Mouse (Mus musculus) embryonic facial prominence, embryonic 15.5 days (tissue): ENCODE measurements around the gene Gm14214. TPM values are rescaled to one million over a fixed set of nuclear protein-coding genes. Genes with fewer than 3 reads are reported as not detected.

Experiments used
- ATAC-seq: fragments of 200-750 bp; cut with Nextera tagmentation; 2 replicates; pipeline ENCODE4 v1.8.0; 2017; ENCODE audit warnings: low read depth, moderate TSS enrichment; ENCODE audit not compliant: insufficient number of reproducible peaks, low FRiP score, low TSS enrichment
- H3K27ac ChIP-seq: fragments of 300-500 bp; sonication (generic); replicated peaks from 2 replicates; pipeline ENCODE4 v1.5.1; 2015; ENCODE audit warnings: mild to moderate bottlenecking, inconsistent platforms
- H3K27me3 ChIP-seq: fragments of 300-500 bp; sonication (generic); 2 replicates; pipeline ENCODE4 v1.6.1; 2015; ENCODE audit warnings: inconsistent platforms
- H3K36me3 ChIP-seq: fragments of 300-500 bp; sonication (generic); 2 replicates; pipeline ENCODE4 v1.6.1; 2015; ENCODE audit warnings: mild to moderate bottlenecking, inconsistent platforms
- H3K4me1 ChIP-seq: fragments of 300-500 bp; sonication (generic); 2 replicates; pipeline ENCODE4 v1.6.1; 2015; ENCODE audit warnings: inconsistent platforms
- H3K4me2 ChIP-seq: fragments of 300-500 bp; sonication (generic); replicated peaks from 2 replicates; pipeline ENCODE4 v1.6.1; 2015; ENCODE audit warnings: mild to moderate bottlenecking, inconsistent platforms
- H3K4me3 ChIP-seq: fragments of 300-500 bp; sonication (generic); replicated peaks from 2 replicates; pipeline ENCODE4 v1.5.1; 2015; ENCODE audit warnings: mild to moderate bottlenecking, inconsistent platforms
- H3K9ac ChIP-seq: fragments of 300-500 bp; sonication (generic); 2 replicates; pipeline ENCODE4 v1.6.1; 2015; ENCODE audit warnings: inconsistent platforms
- H3K9me3 ChIP-seq: fragments of 300-500 bp; sonication (generic); replicated peaks from 2 replicates; pipeline ENCODE4 v1.6.1; 2016; ENCODE audit warnings: inconsistent platforms
- WGBS: fragments of 180-500 bp; shearing (Covaris S2); methylation state at CpG from one replicate; pipeline ENCODE4 v1.1.7; 2015; 5-methylcytosine and 5-hydroxymethylcytosine counted together
- polyA plus RNA-seq: library from polyadenylated mRNA; unstranded; fragments of >200 nt; fragmentation: Nextera tagmentation; extraction: Ambion mirVana; gene quantifications from 2 replicates; pipeline ENCODE4 v1.2.1, GENCODE M21; 2015

Gm14214 gene
- polyA plus RNA-seq, 1 experiment from 2014 or later = not detected

DNA sequence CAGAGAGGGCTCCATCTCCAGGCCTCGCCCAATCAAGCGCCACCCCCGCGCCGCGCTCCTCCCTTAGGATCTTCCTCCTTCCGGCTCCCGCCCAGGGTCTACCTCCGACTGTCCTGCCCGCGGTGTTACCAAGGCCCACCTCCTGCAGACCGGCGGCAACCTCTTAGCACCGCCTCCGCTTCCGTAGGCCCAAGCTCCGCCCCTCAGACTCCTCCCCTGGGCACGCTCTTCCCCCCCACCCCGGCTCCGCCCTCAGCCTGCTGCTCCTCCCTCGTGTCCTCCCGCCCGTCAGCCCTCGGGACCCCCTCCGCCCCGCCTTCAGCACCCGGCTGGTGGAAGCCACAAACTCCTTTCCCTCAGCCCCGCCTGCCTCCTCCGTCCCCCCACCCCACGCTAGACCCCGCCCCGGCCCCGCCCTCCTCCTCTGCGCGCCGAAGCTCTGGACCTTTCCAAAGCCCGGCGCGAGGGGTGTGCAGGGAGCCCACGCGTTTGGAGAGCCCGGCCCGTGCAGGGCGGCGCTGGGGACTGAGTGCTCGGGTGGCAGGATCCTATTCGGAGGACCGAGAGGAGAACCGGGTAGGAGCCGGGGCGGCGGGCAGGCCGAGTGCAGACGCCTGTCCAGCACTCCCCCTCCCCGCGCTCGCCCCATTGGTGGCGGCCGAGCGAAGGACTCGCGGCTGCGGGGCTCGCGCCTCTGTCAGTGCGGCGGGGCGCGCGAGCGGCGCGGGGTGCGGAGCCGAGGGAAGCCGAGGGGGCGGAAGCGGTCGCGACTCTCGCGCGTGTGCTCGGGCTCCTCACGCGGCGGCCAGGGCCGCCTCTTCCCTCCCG, 21.0 kb upstream of the Gm14214 start, which contains the start of the genes Raly and a:
Gene Raly (plus strand): TSS at position 441 of the 828 bp plus-strand sequence.
Gene a (plus strand): TSS at position 747 of the 828 bp plus-strand sequence.
- under 1% methylated on average over 88 of the region's 89 CpGs for WGBS
- peak within 1 kb of the TSS; percentile 65 for H3K4me2 ChIP-seq
- H3K36me3 ChIP-seq = no peaks in the 10 kb centered on the region
- peak; percentile 97 for ATAC-seq
- peak within 1 kb of the TSS; percentile 99 for H3K27ac ChIP-seq
- H3K4me3 ChIP-seq = peak within 1 kb of the TSS; percentile 100
- no peaks in the 10 kb centered on the region for H3K27me3 ChIP-seq
- no peaks in the 10 kb centered on the region for H3K9me3 ChIP-seq
- H3K9ac ChIP-seq = peak within 1 kb of the TSS; percentile 98
- H3K4me1 ChIP-seq = peaks cover 34% of the 10 kb centered on the region

DNA sequence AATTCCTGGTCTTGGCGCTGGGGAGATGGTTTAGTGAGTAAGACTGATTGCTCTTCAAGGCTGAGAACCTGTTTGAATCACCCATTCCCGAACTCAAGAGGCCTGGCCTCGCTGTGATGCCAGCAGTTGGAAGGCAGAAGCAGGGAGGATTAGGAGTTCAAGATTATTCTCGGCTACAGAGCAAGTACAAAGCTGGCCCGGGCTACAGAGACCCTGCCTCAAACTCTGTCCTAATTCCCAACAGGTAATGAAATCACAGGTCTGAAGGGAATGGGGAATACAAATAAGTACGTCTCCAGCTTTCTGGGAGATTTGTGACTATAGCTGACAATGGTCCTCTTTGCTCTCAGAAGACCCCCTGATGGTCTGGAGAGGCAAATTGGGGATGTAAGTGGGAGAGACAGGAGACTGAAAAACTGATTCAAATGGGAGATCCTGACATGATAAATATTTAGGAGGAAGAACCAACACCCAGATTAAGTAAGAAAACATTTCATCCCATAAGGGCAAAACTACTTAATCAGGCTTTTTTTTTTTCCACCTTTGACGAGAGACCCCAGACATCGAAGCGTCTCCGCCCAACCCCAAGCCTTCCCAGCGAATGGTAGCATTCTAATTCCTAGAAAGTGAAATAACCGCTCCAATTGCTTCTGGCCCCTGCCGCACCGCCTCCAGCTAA, 20.3 kb upstream of the Gm14214 start:
- Histone ChIP-seq H3K4me3 (peak overlapping the region; percentile 100), H3K9me3 (no peaks in the 10 kb centered on the region), H3K27me3 (no peaks in the 10 kb centered on the region), H3K4me2 (peak overlapping the region; percentile 46), H3K36me3 (no peaks in the 10 kb centered on the region), H3K4me1 (peaks cover 36% of the 10 kb centered on the region), H3K27ac (peak overlapping the region; percentile 60), H3K9ac (no peak overlapping the region)
- ATAC-seq = no peak
- 7% methylated on average over 14 of the region's 14 CpGs for WGBS

DNA sequence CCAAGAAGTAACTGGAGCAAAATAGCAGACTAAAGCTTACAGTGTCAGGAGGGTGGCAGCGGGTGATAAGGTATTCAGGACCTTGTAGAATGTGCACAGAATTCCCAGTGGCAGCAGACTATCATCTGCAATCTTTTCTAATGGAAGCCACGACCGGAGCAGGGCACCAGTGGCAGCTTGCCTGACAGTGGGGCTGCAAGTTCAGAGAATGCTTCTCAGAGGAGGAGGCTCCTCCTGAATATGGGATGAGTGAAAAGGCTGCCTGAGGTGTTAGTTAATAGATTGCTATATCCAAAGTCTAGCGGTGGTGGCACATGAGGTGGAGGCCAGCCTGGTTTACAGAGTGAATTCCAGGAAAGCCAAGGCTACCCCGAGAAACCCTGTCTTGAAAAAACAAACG, 19.6 kb upstream of the Gm14214 start:
- 0 out of 2 replicates have a peak overlapping the region, but pooled peaks have one; percentile 60 for H3K27ac ChIP-seq
- no peak overlapping the region for H3K9ac ChIP-seq
- no peaks in the 10 kb centered on the region for H3K36me3 ChIP-seq
- H3K9me3 ChIP-seq = no peaks in the 10 kb centered on the region
- no peak for ATAC-seq
- no peaks in the 10 kb centered on the region for H3K27me3 ChIP-seq
- peaks cover 31% of the 10 kb centered on the region for H3K4me1 ChIP-seq
- no peak overlapping the region for H3K4me2 ChIP-seq
- WGBS = 67% methylated on average over 6 of the region's 6 CpGs
- H3K4me3 ChIP-seq = no peak overlapping the region

DNA sequence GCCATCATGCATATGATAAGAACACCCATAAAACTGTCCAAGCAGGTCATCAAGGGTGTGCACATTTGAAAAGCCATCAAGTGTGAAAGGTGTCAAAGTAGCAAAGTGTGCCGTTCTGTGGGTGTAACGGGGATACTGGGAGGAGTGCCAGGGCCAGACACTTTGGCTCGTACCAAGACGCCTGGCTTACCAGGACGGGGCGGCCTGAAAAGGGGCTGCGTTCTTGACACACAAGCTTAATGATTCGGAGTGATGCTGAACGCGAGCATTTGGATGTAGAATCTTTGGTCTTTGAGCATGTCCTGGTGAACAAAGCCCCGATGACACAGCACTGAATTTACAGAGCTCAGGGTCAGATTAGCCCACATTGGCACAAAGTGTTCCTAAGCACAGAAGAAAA, 16.9 kb upstream of the Gm14214 start:
- no peaks in the 10 kb centered on the region for H3K36me3 ChIP-seq
- no peak overlapping the region for H3K4me3 ChIP-seq
- WGBS = 82% methylated on average over 11 of the region's 11 CpGs
- H3K27me3 ChIP-seq = no peaks in the 10 kb centered on the region
- no peak overlapping the region for H3K4me2 ChIP-seq
- no peak overlapping the region for H3K27ac ChIP-seq
- H3K9me3 ChIP-seq = no peaks in the 10 kb centered on the region
- H3K4me1 ChIP-seq = peaks cover 14% of the 10 kb centered on the region
- ATAC-seq = no peak
- H3K9ac ChIP-seq = no peak overlapping the region

DNA sequence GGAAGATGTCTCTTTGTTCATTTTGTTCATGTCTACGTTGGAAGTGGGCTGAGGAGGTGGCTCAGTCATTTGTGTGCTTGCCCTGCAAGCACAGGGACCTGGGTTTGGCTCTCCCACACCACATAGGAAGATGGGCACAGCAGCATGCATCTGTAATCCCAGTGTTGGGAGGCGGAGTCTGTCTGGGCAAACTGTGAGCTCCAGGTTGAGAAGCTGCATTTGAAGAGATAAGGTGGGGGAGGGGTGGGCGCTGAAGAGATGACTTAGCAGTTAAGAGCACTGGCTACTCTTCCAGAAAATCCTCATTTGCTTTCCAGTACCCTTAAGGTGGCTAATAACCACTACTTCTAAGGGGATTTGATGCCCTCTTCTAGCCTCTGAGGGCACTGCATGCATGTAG, 16.4 kb upstream of the Gm14214 start:
- WGBS = 53% methylated on average over 3 of the region's 3 CpGs
- no peaks in the 10 kb centered on the region for H3K9me3 ChIP-seq
- H3K27ac ChIP-seq = no peak overlapping the region
- H3K4me3 ChIP-seq = no peak overlapping the region
- H3K9ac ChIP-seq = no peak overlapping the region
- H3K27me3 ChIP-seq = no peaks in the 10 kb centered on the region
- peaks cover 14% of the 10 kb centered on the region for H3K4me1 ChIP-seq
- no peaks in the 10 kb centered on the region for H3K36me3 ChIP-seq
- no peak overlapping the region for H3K4me2 ChIP-seq
- no peak for ATAC-seq

DNA sequence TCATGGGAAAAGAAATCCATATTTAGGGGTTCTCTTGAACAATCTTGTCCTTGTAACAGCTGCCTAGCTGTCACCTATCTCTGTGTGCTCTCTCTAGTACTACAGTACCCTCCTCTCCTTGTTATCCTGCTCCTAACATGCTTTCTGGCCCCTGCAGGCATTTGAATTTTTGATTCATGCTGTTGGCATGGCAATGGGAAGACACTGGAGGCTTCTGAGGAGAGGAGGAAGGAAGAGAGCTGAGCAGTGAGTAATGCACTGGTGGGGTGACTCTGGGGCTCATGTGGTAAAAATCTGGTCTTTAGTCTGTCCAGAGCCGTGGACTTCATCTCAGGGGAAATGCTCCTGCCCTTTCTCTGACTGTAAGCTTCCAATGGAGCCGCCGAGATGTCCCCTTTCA, 15.5 kb upstream of the Gm14214 start:
- Histone ChIP-seq H3K27ac (no peak overlapping the region), H3K9me3 (no peaks in the 10 kb centered on the region), H3K4me2 (no peak overlapping the region), H3K9ac (no peak overlapping the region), H3K36me3 (no peaks in the 10 kb centered on the region), H3K4me3 (no peak overlapping the region), H3K27me3 (no peaks in the 10 kb centered on the region), H3K4me1 (peaks cover 14% of the 10 kb centered on the region)
- WGBS = 39% methylated on average over 3 of the region's 3 CpGs
- ATAC-seq = no peak

DNA sequence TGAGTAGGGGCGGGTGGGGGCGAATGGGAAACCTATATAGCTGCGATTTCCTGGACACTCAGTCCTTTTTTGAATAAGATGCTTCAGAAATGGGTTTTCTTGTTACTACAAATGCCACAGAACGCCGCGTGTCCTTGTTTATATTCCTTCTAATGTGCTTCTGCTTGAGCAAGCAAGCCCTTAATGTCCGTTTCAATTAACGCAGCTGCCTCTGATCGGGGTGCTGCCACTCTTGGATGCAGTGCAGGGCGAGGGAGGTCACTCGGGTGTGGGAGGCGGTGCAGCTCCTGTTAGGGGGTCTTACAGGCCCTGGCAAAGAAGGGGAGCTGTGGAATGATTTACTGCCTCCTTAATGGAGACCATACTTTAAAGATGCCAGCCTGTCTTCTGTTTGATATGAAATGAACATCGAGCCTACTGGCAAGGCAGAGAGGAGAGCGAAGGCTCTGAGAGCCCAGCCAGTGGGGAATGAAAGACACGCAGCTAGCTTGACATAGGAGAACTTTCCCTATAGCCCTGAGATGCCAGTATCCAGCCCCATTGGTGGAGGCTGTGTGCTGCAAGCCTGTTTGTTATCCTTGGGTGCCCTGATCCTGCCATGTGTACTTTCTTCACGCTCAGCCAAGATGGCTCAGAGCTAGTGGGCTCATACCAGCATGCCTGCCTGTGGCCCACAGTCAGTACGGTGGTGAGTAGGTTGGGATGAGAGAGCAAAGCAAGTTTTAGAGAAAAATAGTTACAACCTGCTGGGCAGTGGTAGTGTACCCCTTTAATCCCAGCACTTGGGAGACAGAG, 13.2 kb upstream of the Gm14214 start:
- H3K9ac ChIP-seq = no peak overlapping the region
- no peaks in the 10 kb centered on the region for H3K36me3 ChIP-seq
- H3K9me3 ChIP-seq = no peaks in the 10 kb centered on the region
- 72% methylated on average over 17 of the region's 17 CpGs for WGBS
- H3K27me3 ChIP-seq = no peaks in the 10 kb centered on the region
- no peak overlapping the region for H3K4me2 ChIP-seq
- H3K27ac ChIP-seq = no peak overlapping the region
- no peak for ATAC-seq
- no peak overlapping the region for H3K4me3 ChIP-seq
- H3K4me1 ChIP-seq = peaks cover 9% of the 10 kb centered on the region

DNA sequence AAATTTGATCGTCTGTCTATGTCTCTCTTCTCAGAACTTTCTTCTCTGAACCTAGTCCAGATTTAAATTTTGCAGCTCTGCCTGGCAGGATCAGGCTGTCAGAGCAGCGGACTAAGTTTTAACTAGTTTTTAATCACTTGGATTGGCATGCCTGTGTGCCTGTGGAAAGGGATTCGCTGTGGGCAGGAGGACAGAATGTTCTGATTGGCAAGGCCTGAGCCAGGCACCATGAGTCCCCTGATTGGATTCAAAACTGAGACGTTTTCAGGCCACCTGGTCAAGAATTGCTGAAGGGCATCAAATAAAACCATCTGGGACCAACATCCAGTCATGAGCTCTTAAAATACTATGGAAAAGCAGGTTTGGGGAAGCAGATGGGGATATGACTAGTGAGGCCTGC, 12.5 kb upstream of the Gm14214 start:
- Histone ChIP-seq H3K4me1 (peaks cover 9% of the 10 kb centered on the region), H3K27me3 (no peaks in the 10 kb centered on the region), H3K9me3 (no peaks in the 10 kb centered on the region), H3K27ac (no peak overlapping the region), H3K9ac (no peak overlapping the region), H3K4me2 (no peak overlapping the region), H3K36me3 (no peaks in the 10 kb centered on the region), H3K4me3 (no peak overlapping the region)
- 43% methylated on average over 4 of the region's 4 CpGs for WGBS
- ATAC-seq = no peak

DNA sequence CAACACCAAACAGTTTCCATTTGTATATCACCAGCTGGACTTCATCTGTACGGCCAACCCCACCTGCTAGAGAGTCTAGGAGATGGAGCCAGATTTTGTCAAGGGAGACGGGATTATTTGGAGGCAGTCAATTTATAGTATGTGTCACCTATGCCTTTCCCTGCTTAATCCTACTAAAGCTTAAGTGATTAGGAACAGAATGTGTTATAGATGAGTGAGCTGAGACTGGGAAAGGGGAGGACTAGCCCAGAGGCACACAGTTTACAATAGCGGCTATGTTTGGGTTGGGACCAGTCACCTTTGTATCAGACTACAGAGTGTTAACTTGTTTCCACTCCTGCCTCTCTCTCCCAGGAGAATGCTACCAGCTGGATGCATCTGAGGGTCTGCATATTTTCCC, 9.8 kb upstream of the Gm14214 start:
- Histone ChIP-seq H3K36me3 (no peaks in the 10 kb centered on the region), H3K27ac (no peak overlapping the region), H3K4me2 (no peak overlapping the region), H3K9ac (no peak overlapping the region), H3K4me1 (peaks cover 3% of the 10 kb centered on the region; the same call in 1 of the 2 replicates), H3K27me3 (no peaks in the 10 kb centered on the region), H3K4me3 (no peak overlapping the region), H3K9me3 (no peaks in the 10 kb centered on the region)
- WGBS = 25% methylated on average over 3 of the region's 3 CpGs
- ATAC-seq = no peak

DNA sequence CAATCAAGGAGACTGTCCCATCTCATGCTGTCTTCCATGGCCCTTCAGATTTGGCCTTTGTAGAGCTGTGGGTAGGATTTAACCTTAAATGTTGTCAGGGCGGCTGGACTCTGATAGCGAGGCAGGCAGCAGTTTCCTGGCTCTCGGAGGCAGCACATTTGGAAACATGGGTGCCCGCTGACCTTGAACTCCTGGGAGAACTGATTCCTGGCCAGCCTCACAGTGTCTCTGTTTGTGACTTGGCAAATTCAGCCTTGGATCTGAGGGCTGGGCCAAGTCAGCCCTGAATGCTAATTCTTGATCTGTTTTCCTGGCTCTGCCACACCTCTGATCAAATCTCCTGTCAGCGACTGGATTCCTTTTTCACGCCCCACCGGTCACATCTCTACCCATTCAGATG, 6.7 kb upstream of the Gm14214 start:
- Histone ChIP-seq H3K4me3 (no peak overlapping the region), H3K9me3 (no peaks in the 10 kb centered on the region), H3K9ac (no peak overlapping the region), H3K4me2 (no peak overlapping the region), H3K27me3 (no peaks in the 10 kb centered on the region), H3K4me1 (no peaks in the 10 kb centered on the region; the same call in 1 of the 2 replicates), H3K36me3 (no peaks in the 10 kb centered on the region), H3K27ac (no peak overlapping the region)
- 73% methylated on average over 7 of the region's 7 CpGs for WGBS
- ATAC-seq = no peak

DNA sequence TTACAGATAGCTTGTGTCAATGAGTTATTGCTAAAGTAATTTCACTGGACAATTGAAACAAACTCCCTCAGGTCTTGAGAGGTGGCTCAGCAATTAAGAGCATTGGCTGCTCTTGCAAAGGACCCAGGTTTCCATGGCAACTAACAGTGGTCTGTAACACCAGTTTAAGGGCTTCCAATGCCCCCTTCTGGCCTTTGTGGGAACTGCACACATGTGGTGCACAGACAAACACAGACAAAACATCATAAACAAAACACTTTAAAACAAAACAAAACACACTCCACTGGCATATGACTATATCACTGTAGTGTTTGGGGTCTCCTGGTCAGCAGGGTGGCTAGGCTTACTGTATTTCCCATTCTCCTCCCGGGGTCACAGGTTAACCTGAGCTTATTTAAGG, 4.2 kb upstream of the Gm14214 start:
- WGBS = 80% methylated on average over 1 of the region's 1 CpGs
- Histone ChIP-seq H3K27me3 (no peaks in the 10 kb centered on the region), H3K9me3 (no peaks in the 10 kb centered on the region), H3K36me3 (no peaks in the 10 kb centered on the region), H3K4me2 (no peak overlapping the region), H3K27ac (no peak overlapping the region), H3K4me1 (no peaks in the 10 kb centered on the region; the same call in 1 of the 2 replicates), H3K9ac (no peak overlapping the region), H3K4me3 (no peak overlapping the region)
- no peak for ATAC-seq
